Mouse (Mus musculus) spleen, adult 2 months (tissue): Measurements from ENCODE around the gene Ercc8.

ENCODE experiments used
- CTCF ChIP-seq: fragments of 200-500 bp; IDR thresholded peaks from 2 replicates; pipeline ENCODE4 v1.5.1; 2011; ENCODE audit warnings: mild to moderate bottlenecking, inconsistent platforms; ENCODE audit not compliant: insufficient read depth, insufficient read length, insufficient replicate concordance; ENCODE audit errors: extremely low read depth
- POLR2A ChIP-seq: fragments of 200-500 bp; IDR thresholded peaks from 2 replicates; pipeline ENCODE4 v1.6.1; 2011; ENCODE audit warnings: low read depth, low read length, inconsistent platforms

DNA sequence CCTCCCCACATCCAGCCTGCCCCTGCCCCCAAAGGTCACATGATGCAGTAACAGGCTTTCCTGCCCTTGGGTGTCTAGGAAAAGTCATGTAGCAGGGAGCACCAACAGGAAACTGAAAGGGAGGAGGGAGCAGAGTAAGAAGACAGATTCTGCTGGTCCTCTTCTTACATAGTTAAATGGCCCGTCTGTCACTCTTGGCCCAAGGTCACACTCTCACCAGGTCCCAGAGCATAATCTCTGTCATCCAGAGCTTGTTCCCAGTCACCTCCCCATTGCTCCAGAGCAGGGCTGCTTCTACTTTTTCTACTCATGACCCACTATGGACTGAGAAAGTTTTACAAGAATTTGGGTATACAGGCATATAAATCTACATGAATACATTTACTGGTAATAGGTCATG, 40.3 kb upstream of the Ercc8 start:
- TF ChIP-seq CTCF (no peak), POLR2A (no peak)
